Mouse (Mus musculus) intestine, embryonic 15.5 days (tissue): ENCODE data around the gene Cap2. TPM values are rescaled to one million over a fixed set of nuclear protein-coding genes. Genes with fewer than 3 reads are reported as not detected.

Experiments used
- ATAC-seq: fragments of 200-750 bp; cut with Nextera tagmentation; 2 replicates; pipeline ENCODE4 v1.8.0; 2017; ENCODE audit warnings: moderate TSS enrichment, moderate library complexity
- H3K27ac ChIP-seq: fragments of 300-500 bp; sonication (generic); 2 replicates; pipeline ENCODE4 v1.5.1; 2015; ENCODE audit warnings: mild to moderate bottlenecking, inconsistent platforms
- H3K27me3 ChIP-seq: fragments of 300-500 bp; sonication (generic); replicated peaks from 2 replicates; pipeline ENCODE4 v1.6.1; 2015; ENCODE audit warnings: inconsistent platforms
- H3K36me3 ChIP-seq: fragments of 300-500 bp; sonication (generic); 2 replicates; pipeline ENCODE4 v1.6.1; 2015; ENCODE audit warnings: inconsistent platforms
- H3K4me1 ChIP-seq: fragments of 300-500 bp; sonication (generic); replicated peaks from 2 replicates; pipeline ENCODE4 v1.6.1; 2015; ENCODE audit warnings: inconsistent platforms
- H3K4me2 ChIP-seq: fragments of 300-500 bp; sonication (generic); replicated peaks from 2 replicates; pipeline ENCODE4 v1.6.1; 2015; ENCODE audit warnings: mild to moderate bottlenecking, inconsistent platforms
- H3K4me3 ChIP-seq: fragments of 300-500 bp; sonication (generic); replicated peaks from 2 replicates; pipeline ENCODE4 v1.5.1; 2015; ENCODE audit warnings: inconsistent platforms
- H3K9ac ChIP-seq: fragments of 300-500 bp; sonication (generic); 2 replicates; pipeline ENCODE4 v1.6.1; 2015; ENCODE audit warnings: inconsistent platforms
- H3K9me3 ChIP-seq: fragments of 300-500 bp; sonication (generic); 2 replicates; pipeline ENCODE4 v1.6.1; 2016; ENCODE audit warnings: inconsistent platforms
- WGBS: fragments of 180-500 bp; shearing (Covaris S2); methylation state at CpG from one replicate; pipeline ENCODE4 v1.1.7; 2015; 5-methylcytosine and 5-hydroxymethylcytosine counted together
- polyA plus RNA-seq: library from polyadenylated mRNA; unstranded; fragments of >200 nt; fragmentation: Nextera tagmentation; extraction: Ambion mirVana; gene quantifications from 2 replicates; pipeline ENCODE4 v1.2.1, GENCODE M21; 2015

The Cap2 gene
- polyA plus RNA-seq, 1 experiment from 2014 or later = 10.4 TPM

- ATAC-seq = no peak
- Histone ChIP-seq H3K36me3 (no peaks in the 10 kb centered on the region), H3K27me3 (no peaks in the 10 kb centered on the region), H3K27ac (no peak overlapping the region), H3K4me2 (no peak overlapping the region), H3K4me1 (no peaks in the 10 kb centered on the region), H3K9me3 (no peaks in the 10 kb centered on the region), H3K4me3 (no peak overlapping the region), H3K9ac (no peak overlapping the region)
- 93% methylated on average over 4 of the region's 4 CpGs for WGBS
These were observed 45.2 kb downstream of the Cap2 start for GRCm38 (mm10) chr13:46546846-46547245.

- H3K27me3 ChIP-seq = no peaks in the 10 kb centered on the region
- 19% methylated on average over 1 of the region's 1 CpGs for WGBS
- no peaks in the 10 kb centered on the region for H3K4me1 ChIP-seq
- H3K4me3 ChIP-seq = no peak overlapping the region
- no peaks in the 10 kb centered on the region for H3K9me3 ChIP-seq
- ATAC-seq = no peak
- H3K36me3 ChIP-seq = no peaks in the 10 kb centered on the region
- no peak overlapping the region for H3K9ac ChIP-seq
- no peak overlapping the region for H3K27ac ChIP-seq
- no peak overlapping the region for H3K4me2 ChIP-seq
These were observed 45.6 kb downstream of the Cap2 start for GRCm38 (mm10) chr13:46547253-46547652.

- H3K27me3 ChIP-seq = no peaks in the 10 kb centered on the region
- H3K27ac ChIP-seq = no peak overlapping the region
- no peak overlapping the region for H3K9ac ChIP-seq
- H3K9me3 ChIP-seq = no peaks in the 10 kb centered on the region
- no peaks in the 10 kb centered on the region for H3K36me3 ChIP-seq
- H3K4me1 ChIP-seq = no peaks in the 10 kb centered on the region
- 83% methylated on average over 8 of the region's 8 CpGs for WGBS
- H3K4me2 ChIP-seq = no peak overlapping the region
- ATAC-seq = no peak
- no peak overlapping the region for H3K4me3 ChIP-seq
These were observed 46.5 kb downstream of the Cap2 start for GRCm38 (mm10) chr13:46548132-46548531.

GRCm38 (mm10) chr13:46548600-46549179 lies 47.0 kb downstream of the Cap2 start:
- Histone ChIP-seq H3K36me3 (no peaks in the 10 kb centered on the region), H3K9ac (no peak overlapping the region), H3K9me3 (no peaks in the 10 kb centered on the region), H3K4me1 (no peaks in the 10 kb centered on the region), H3K4me3 (no peak overlapping the region), H3K27ac (no peak overlapping the region), H3K4me2 (no peak overlapping the region), H3K27me3 (no peaks in the 10 kb centered on the region)
- ATAC-seq = no peak
- 73% methylated on average over 5 of the region's 5 CpGs for WGBS

GRCm38 (mm10) chr13:46550627-46551026 lies 49.0 kb downstream of the Cap2 start:
- Histone ChIP-seq H3K36me3 (no peaks in the 10 kb centered on the region), H3K9ac (no peak overlapping the region), H3K27ac (no peak overlapping the region), H3K27me3 (no peaks in the 10 kb centered on the region), H3K4me2 (no peak overlapping the region), H3K4me1 (no peaks in the 10 kb centered on the region), H3K4me3 (no peak overlapping the region), H3K9me3 (no peaks in the 10 kb centered on the region)
- ATAC-seq = no peak
- 87% methylated on average over 10 of the region's 10 CpGs for WGBS

- H3K27ac ChIP-seq = no peak overlapping the region
- H3K4me1 ChIP-seq = no peaks in the 10 kb centered on the region
- no peak overlapping the region for H3K4me3 ChIP-seq
- H3K36me3 ChIP-seq = no peaks in the 10 kb centered on the region
- 88% methylated on average over 9 of the region's 9 CpGs for WGBS
- H3K27me3 ChIP-seq = no peaks in the 10 kb centered on the region
- H3K9me3 ChIP-seq = no peaks in the 10 kb centered on the region
- no peak for ATAC-seq
- no peak overlapping the region for H3K9ac ChIP-seq
- no peak overlapping the region for H3K4me2 ChIP-seq
These were observed 53.1 kb downstream of the Cap2 start for GRCm38 (mm10) chr13:46554736-46555135.

GRCm38 (mm10) chr13:46565913-46566312 lies 64.3 kb downstream of the Cap2 start:
- no peak for ATAC-seq
- WGBS = 84% methylated on average over 5 of the region's 5 CpGs

GRCm38 (mm10) chr13:46569469-46569868 lies 67.8 kb downstream of the Cap2 start:
- ATAC-seq = no peak
- Histone ChIP-seq H3K4me2 (no peak overlapping the region), H3K36me3 (no peaks in the 10 kb centered on the region), H3K9ac (no peak overlapping the region), H3K4me1 (no peaks in the 10 kb centered on the region; the same call in 1 of the 2 replicates), H3K27ac (no peak overlapping the region), H3K9me3 (no peaks in the 10 kb centered on the region), H3K4me3 (no peak overlapping the region), H3K27me3 (no peaks in the 10 kb centered on the region)
- 73% methylated on average over 8 of the region's 8 CpGs for WGBS

More at GRCm38 (mm10) chr13:46565913-46566312, 64.3 kb downstream of the Cap2 start:
- Histone ChIP-seq H3K9ac (no peak overlapping the region), H3K4me2 (no peak overlapping the region), H3K9me3 (no peaks in the 10 kb centered on the region), H3K36me3 (no peaks in the 10 kb centered on the region), H3K27me3 (no peaks in the 10 kb centered on the region), H3K27ac (no peak overlapping the region), H3K4me1 (no peaks in the 10 kb centered on the region; the same call in 1 of the 2 replicates), H3K4me3 (no peak overlapping the region)

- Histone ChIP-seq H3K9ac (no peak overlapping the region), H3K4me2 (peak overlapping the region; percentile 36), H3K9me3 (no peaks in the 10 kb centered on the region), H3K27ac (peak overlapping the region; percentile 62), H3K4me1 (no peaks in the 10 kb centered on the region; the same call in 1 of the 2 replicates), H3K27me3 (no peaks in the 10 kb centered on the region), H3K4me3 (no peak overlapping the region), H3K36me3 (no peaks in the 10 kb centered on the region)
- WGBS = 8% methylated on average over 12 of the region's 12 CpGs
- 0 out of 2 replicates have a peak, but pooled peaks have one; percentile 41 for ATAC-seq
These were observed 69.5 kb downstream of the Cap2 start for GRCm38 (mm10) chr13:46571141-46571592.

- Histone ChIP-seq H3K36me3 (no peaks in the 10 kb centered on the region), H3K4me3 (no peak overlapping the region), H3K4me2 (peak overlapping the region; percentile 31), H3K4me1 (no peaks in the 10 kb centered on the region; the same call in 1 of the 2 replicates), H3K9ac (no peak overlapping the region), H3K27me3 (no peaks in the 10 kb centered on the region), H3K9me3 (no peaks in the 10 kb centered on the region), H3K27ac (peak overlapping the region; percentile 24; the same call in 1 of the 2 replicates)
- ATAC-seq = peak; percentile 89
- whole genome bisulfite sequencing = 19% methylated on average over 11 of the region's 11 CpGs
These were observed 70.5 kb downstream of the Cap2 start for GRCm38 (mm10) chr13:46571961-46572647.

- Histone ChIP-seq H3K9me3 (no peaks in the 10 kb centered on the region), H3K27me3 (no peaks in the 10 kb centered on the region), H3K4me3 (no peak overlapping the region), H3K4me2 (peak overlapping the region; percentile 31), H3K36me3 (no peaks in the 10 kb centered on the region), H3K9ac (no peak overlapping the region), H3K27ac (peak overlapping the region; percentile 24; the same call in 1 of the 2 replicates), H3K4me1 (no peaks in the 10 kb centered on the region; the same call in 1 of the 2 replicates)
- WGBS = 22% methylated on average over 9 of the region's 9 CpGs
- 0 out of 2 replicates have a peak, but pooled peaks have one; percentile 47 for ATAC-seq
These were observed 71.1 kb downstream of the Cap2 start for GRCm38 (mm10) chr13:46572648-46573163.

- Histone ChIP-seq H3K9me3 (no peaks in the 10 kb centered on the region), H3K9ac (no peak overlapping the region), H3K27me3 (no peaks in the 10 kb centered on the region), H3K4me2 (no peak overlapping the region), H3K4me1 (no peaks in the 10 kb centered on the region; the same call in 1 of the 2 replicates), H3K4me3 (no peak overlapping the region), H3K27ac (no peak overlapping the region), H3K36me3 (no peaks in the 10 kb centered on the region)
- no peak for ATAC-seq
- WGBS = 79% methylated on average over 5 of the region's 5 CpGs
These were observed 72.6 kb downstream of the Cap2 start for GRCm38 (mm10) chr13:46574201-46574600.
